Mouse (Mus musculus) liver, postnatal 0 days (tissue): ENCODE data around the gene A930017K11Rik. TPM values are rescaled to one million over a fixed set of nuclear protein-coding genes. Genes with fewer than 3 reads are reported as not detected.

Experiments
- ATAC-seq: fragments of 200-750 bp; cut with Nextera tagmentation; 2 replicates; pipeline ENCODE4 v1.8.0; 2017; ENCODE audit warnings: mild to moderate bottlenecking, moderate library complexity
- DNase-seq: peaks from one replicate; pipeline ENCODE4 v3.0.0-alpha.2; 2016
- H3K27ac ChIP-seq: fragments of 300-500 bp; sonication (generic); 2 replicates; pipeline ENCODE4 v1.5.1; 2014; ENCODE audit warnings: antibody characterized with exemption, moderate library complexity, mild to moderate bottlenecking, low read depth
- H3K27me3 ChIP-seq: fragments of 300-500 bp; sonication (generic); 2 replicates; pipeline ENCODE4 v1.6.1; 2014; ENCODE audit warnings: low read length, control low read depth, mixed read lengths; ENCODE audit not compliant: insufficient read depth
- H3K36me3 ChIP-seq: fragments of 300-500 bp; sonication (generic); replicated peaks from 2 replicates; pipeline ENCODE4 v1.6.1; 2014; ENCODE audit warnings: mild to moderate bottlenecking, control low read depth, low read length, moderate library complexity, mixed read lengths; ENCODE audit not compliant: insufficient read depth
- H3K4me1 ChIP-seq: fragments of 300-500 bp; sonication (generic); 2 replicates; pipeline ENCODE4 v1.6.1; 2014; ENCODE audit warnings: antibody characterized with exemption, mild to moderate bottlenecking, control low read depth; ENCODE audit not compliant: insufficient read depth
- H3K4me2 ChIP-seq: fragments of 300-500 bp; sonication (generic); 2 replicates; pipeline ENCODE4 v1.6.1; 2014; ENCODE audit warnings: low read depth, mild to moderate bottlenecking, low read length, moderate library complexity, mixed read lengths
- H3K4me3 ChIP-seq: fragments of 300-500 bp; sonication (generic); 2 replicates; pipeline ENCODE4 v1.5.1; 2014; ENCODE audit warnings: low read depth, low read length
- H3K9ac ChIP-seq: fragments of 300-500 bp; sonication (generic); replicated peaks from 2 replicates; pipeline ENCODE4 v1.6.1; 2014; ENCODE audit warnings: mild to moderate bottlenecking, moderate library complexity
- H3K9me3 ChIP-seq: fragments of 300-500 bp; sonication (generic); 2 replicates; pipeline ENCODE4 v1.6.1; 2016; ENCODE audit warnings: mild to moderate bottlenecking, control low read depth, low read length, mixed read lengths
- CTCF ChIP-seq: sonication (generic); IDR thresholded peaks from 2 replicates; pipeline ENCODE4 v1.5.1; 2016; ENCODE audit warnings: antibody characterized with exemption, low read depth
- EP300 ChIP-seq: IDR thresholded peaks from 2 replicates; pipeline ENCODE4 v1.6.1; 2016; ENCODE audit warnings: antibody characterized with exemption, low read depth, mild to moderate bottlenecking
- WGBS: fragments of 180-500 bp; shearing (Covaris S2); extraction: QIAGEN DNeasy Blood & Tissue Kit; methylation state at CpG from one replicate; pipeline ENCODE4 v1.1.7; 2014; ENCODE audit not compliant: insufficient replicate concordance; 5-methylcytosine and 5-hydroxymethylcytosine counted together
- polyA plus RNA-seq: library from polyadenylated mRNA; unstranded; fragments of >200 nt; fragmentation: Nextera tagmentation; extraction: Ambion mirVana; gene quantifications from 2 replicates; pipeline ENCODE4 v1.2.1, GENCODE M21; 2015

Gene A930017K11Rik
- polyA plus RNA-seq, 1 experiment from 2014 or later, result not detected

- Histone ChIP-seq H3K9ac (peak overlapping the region; percentile 71), H3K4me2 (peak overlapping the region; percentile 69), H3K36me3 (peaks cover 10% of the 10 kb centered on the region)
Measured at GRCm38 (mm10) chr17:25962413-25962905, 10.1 kb upstream of the A930017K11Rik start.

GRCm38 (mm10) chr17:25961566-25961965 is 9.2 kb upstream of the A930017K11Rik start:
- peak; percentile 65 for DNase-seq
- 68% methylated on average over 5 of the region's 5 CpGs for WGBS
- ATAC-seq, result peak; percentile 98
- peak overlapping the region; percentile 44 for H3K4me3 ChIP-seq
- H3K9ac ChIP-seq, result peak overlapping the region; percentile 71
- peak overlapping the region; percentile 69 for H3K4me2 ChIP-seq
- peaks cover 15% of the 10 kb centered on the region; the same call in 1 of the 2 replicates for H3K4me1 ChIP-seq
- H3K36me3 ChIP-seq, result peaks cover 10% of the 10 kb centered on the region
- H3K27ac ChIP-seq, result peak overlapping the region; percentile 89
- no peaks in the 10 kb centered on the region for H3K9me3 ChIP-seq
- TF ChIP-seq CTCF (no peak), EP300 (peak; percentile 97)
- no peaks in the 10 kb centered on the region for H3K27me3 ChIP-seq

More at GRCm38 (mm10) chr17:25962413-25962905, 10.1 kb upstream of the A930017K11Rik start:
- Histone ChIP-seq H3K27me3 (no peaks in the 10 kb centered on the region), H3K4me1 (peaks cover 21% of the 10 kb centered on the region), H3K27ac (peak overlapping the region; percentile 89), H3K9me3 (no peaks in the 10 kb centered on the region), H3K4me3 (peak overlapping the region; percentile 44)
- WGBS, result 87% methylated on average over 7 of the region's 7 CpGs
- TF ChIP-seq CTCF (no peak), EP300 (no peak)
- DNase-seq (no peak), ATAC-seq (no peak)

- TF ChIP-seq EP300 (no peak), CTCF (no peak)
- ATAC-seq, result no peak
- H3K4me1 ChIP-seq, result peaks cover 15% of the 10 kb centered on the region; the same call in 1 of the 2 replicates
- peaks cover 9% of the 10 kb centered on the region for H3K36me3 ChIP-seq
- H3K4me2 ChIP-seq, result no peak overlapping the region
- WGBS, result 91% methylated on average over 23 of the region's 23 CpGs
- H3K27ac ChIP-seq, result no peak overlapping the region
- no peaks in the 10 kb centered on the region for H3K27me3 ChIP-seq
- H3K4me3 ChIP-seq, result no peak overlapping the region
- no peaks in the 10 kb centered on the region for H3K9me3 ChIP-seq
- no peak for DNase-seq
- H3K9ac ChIP-seq, result no peak overlapping the region
Measured at GRCm38 (mm10) chr17:25959630-25960467, 7.5 kb upstream of the A930017K11Rik start.

- 90% methylated on average over 11 of the region's 11 CpGs for WGBS
- no peak overlapping the region for H3K4me3 ChIP-seq
- peaks cover 5% of the 10 kb centered on the region for H3K36me3 ChIP-seq
- no peaks in the 10 kb centered on the region for H3K27me3 ChIP-seq
- H3K4me2 ChIP-seq, result no peak overlapping the region
- ATAC-seq (no peak), DNase-seq (no peak)
- no peak overlapping the region for H3K27ac ChIP-seq
- peaks cover 15% of the 10 kb centered on the region; the same call in 1 of the 2 replicates for H3K4me1 ChIP-seq
- no peak for TF ChIP-seq EP300
- TF ChIP-seq CTCF, result no peak
- no peak overlapping the region for H3K9ac ChIP-seq
- no peaks in the 10 kb centered on the region for H3K9me3 ChIP-seq
Measured at GRCm38 (mm10) chr17:25958771-25959494, 6.6 kb upstream of the A930017K11Rik start.

- Histone ChIP-seq H3K4me1 (peaks cover 15% of the 10 kb centered on the region; the same call in 1 of the 2 replicates), H3K9me3 (no peaks in the 10 kb centered on the region), H3K4me2 (no peak overlapping the region), H3K9ac (no peak overlapping the region), H3K36me3 (no peaks in the 10 kb centered on the region; the same call in 1 of the 2 replicates), H3K27ac (no peak overlapping the region), H3K4me3 (no peak overlapping the region), H3K27me3 (peaks cover 12% of the 10 kb centered on the region)
- 90% methylated on average over 14 of the region's 14 CpGs for WGBS
- DNase-seq, result no peak
- no peak for ATAC-seq
- TF ChIP-seq CTCF, result no peak
- no peak for TF ChIP-seq EP300
Measured at GRCm38 (mm10) chr17:25957586-25958051, 5.3 kb upstream of the A930017K11Rik start.

- Histone ChIP-seq H3K9ac (no peak overlapping the region), H3K27ac (no peak overlapping the region), H3K9me3 (no peaks in the 10 kb centered on the region), H3K4me2 (no peak overlapping the region), H3K27me3 (peaks cover 21% of the 10 kb centered on the region), H3K4me1 (peaks cover 13% of the 10 kb centered on the region), H3K4me3 (no peak overlapping the region), H3K36me3 (no peaks in the 10 kb centered on the region; the same call in 1 of the 2 replicates)
- WGBS, result 82% methylated on average over 7 of the region's 7 CpGs
- DNase-seq (no peak), ATAC-seq (no peak)
- TF ChIP-seq EP300, result no peak
- TF ChIP-seq CTCF, result no peak
Measured at GRCm38 (mm10) chr17:25956631-25957030, 4.3 kb upstream of the A930017K11Rik start.
